Comparison of ENCODE assay signal across 7 mouse cellular contexts in the genomic region with DNA sequence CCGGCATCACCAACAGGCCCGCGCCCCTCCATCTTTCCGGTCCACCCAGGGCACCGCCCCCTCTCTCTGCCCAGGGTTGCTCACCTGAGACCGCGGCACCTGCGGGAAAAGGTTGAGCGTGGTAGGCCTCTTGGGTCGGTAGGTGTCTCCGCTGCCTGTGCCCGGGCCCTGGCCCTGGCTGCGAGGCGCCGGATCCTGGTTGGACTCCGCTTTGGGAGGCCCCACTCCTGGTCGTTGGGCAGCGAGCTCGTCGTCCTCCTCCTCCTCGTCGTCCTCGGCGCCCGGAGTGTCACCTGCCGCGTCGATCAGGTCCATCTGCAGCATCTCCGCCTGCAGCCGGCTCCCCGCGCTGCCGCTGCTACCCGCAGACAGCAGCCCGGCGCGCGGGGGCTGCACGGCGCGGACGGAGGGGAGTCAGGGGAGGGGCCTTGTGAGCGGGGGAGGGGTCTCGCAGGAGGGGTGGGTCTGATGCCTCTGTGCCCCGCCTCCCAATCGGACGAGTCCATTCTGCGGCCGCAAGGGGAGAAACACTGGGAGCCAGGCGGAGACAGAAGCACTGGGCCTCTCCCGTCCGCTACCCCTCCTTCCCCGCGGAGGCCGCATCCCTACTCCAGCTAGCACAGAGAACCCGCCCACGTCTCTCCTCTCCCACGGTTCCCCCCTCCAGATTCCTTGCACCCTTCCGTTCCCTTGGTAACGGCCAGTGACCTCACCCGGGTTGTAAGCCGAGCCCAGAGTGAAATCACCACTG. TPM values are rescaled to one million over a fixed set of nuclear protein-coding genes. Genes with fewer than 3 reads are reported as not detected.
DNase-seq lines count a peak whose midpoint lies in the region; ATAC-seq and TF ChIP-seq lines count a peak whose summit lies in the region.

No protein-coding gene starts in this region.

- peak; percentile 93 for ATAC-seq in embryonic facial prominence, embryonic 11.5 days (replicated peaks; ENCODE audit: insufficient number of reproducible peaks, low FRiP score, low TSS enrichment, low read depth)
- ATAC-seq in midbrain, embryonic 15.5 days (replicated peaks): peak; percentile 90
- ATAC-seq in stomach, embryonic 14.5 days (ENCODE audit: insufficient number of reproducible peaks, insufficient read depth, low FRiP score, low read depth): peak; percentile 89

- H3K9ac ChIP-seq in embryonic facial prominence, embryonic 11.5 days (replicated peaks; ENCODE audit: low read length): peak overlapping the region; percentile 66
- H3K9ac ChIP-seq in heart, adult 2 months (ENCODE audit: low read depth, low read length): peak overlapping the region; percentile 70
- H3K9ac ChIP-seq in midbrain, embryonic 15.5 days: peak overlapping the region; percentile 62
- H3K9ac ChIP-seq in stomach, embryonic 14.5 days (replicated peaks; ENCODE audit: low read depth, low read length): peak overlapping the region; percentile 49

- H3K27me3 ChIP-seq in embryonic facial prominence, embryonic 11.5 days (ENCODE audit: control insufficient read depth, insufficient read depth, low read length): no peaks in the 10 kb centered on the region
- no peaks in the 10 kb centered on the region for H3K27me3 ChIP-seq in heart, adult 2 months (ENCODE audit: control insufficient read depth, insufficient read depth, low read length)
- peaks cover 18% of the 10 kb centered on the region for H3K27me3 ChIP-seq in limb, embryonic 10.5 days (ENCODE audit: low read depth, poor library complexity, severe bottlenecking)
- H3K27me3 ChIP-seq in midbrain, embryonic 15.5 days (replicated peaks): no peaks in the 10 kb centered on the region
- H3K27me3 ChIP-seq in stomach, embryonic 14.5 days (ENCODE audit: control insufficient read depth, insufficient read depth, low read length): no peaks in the 10 kb centered on the region

- under 1% methylated on average over 54 of the region's 62 CpGs for WGBS in embryonic facial prominence, embryonic 11.5 days
- 1% methylated on average over 62 of the region's 62 CpGs for WGBS in heart, adult 2 months
- under 1% methylated on average over 62 of the region's 62 CpGs for WGBS in limb, embryonic 10.5 days
- under 1% methylated on average over 60 of the region's 62 CpGs for WGBS in midbrain, embryonic 15.5 days
- under 1% methylated on average over 57 of the region's 62 CpGs for WGBS in stomach, embryonic 14.5 days

- H3K4me1 ChIP-seq in embryonic facial prominence, embryonic 11.5 days (ENCODE audit: control insufficient read depth, insufficient read depth, low read length): peaks cover 20% of the 10 kb centered on the region
- H3K4me1 ChIP-seq in heart, adult 2 months (ENCODE audit: control insufficient read depth, insufficient read depth, low read length): peaks cover 2% of the 10 kb centered on the region; the same call in 1 of the 2 replicates
- H3K4me1 ChIP-seq in limb, embryonic 10.5 days: peaks cover 62% of the 10 kb centered on the region
- H3K4me1 ChIP-seq in midbrain, embryonic 15.5 days: peaks cover 60% of the 10 kb centered on the region
- peaks cover 38% of the 10 kb centered on the region for H3K4me1 ChIP-seq in stomach, embryonic 14.5 days (ENCODE audit: control insufficient read depth, insufficient read depth, low read length)

- intact Hi-C loops in heart, adult 2 months (cut with DNase I): no loop called here

- peak overlapping the region; percentile 67 for H3K27ac ChIP-seq in embryonic facial prominence, embryonic 11.5 days (replicated peaks; ENCODE audit: low read depth, low read length)
- H3K27ac ChIP-seq in heart, adult 2 months: peak overlapping the region; percentile 57
- H3K27ac ChIP-seq in limb, embryonic 10.5 days: peak overlapping the region; percentile 91
- H3K27ac ChIP-seq in midbrain, embryonic 15.5 days: peak overlapping the region; percentile 90
- peak overlapping the region; percentile 35; the same call in 1 of the 2 replicates for H3K27ac ChIP-seq in stomach, embryonic 14.5 days (ENCODE audit: low read length)

- H3K4me3 ChIP-seq in embryonic facial prominence, embryonic 11.5 days (ENCODE audit: low read depth, low read length): peak overlapping the region; percentile 69
- H3K4me3 ChIP-seq in heart, adult 2 months: peak overlapping the region; percentile 56
- peak overlapping the region; percentile 66 for H3K4me3 ChIP-seq in limb, embryonic 10.5 days
- peak overlapping the region; percentile 61 for H3K4me3 ChIP-seq in midbrain, embryonic 15.5 days
- peak overlapping the region; percentile 68 for H3K4me3 ChIP-seq in stomach, embryonic 14.5 days (ENCODE audit: low read depth, low read length)

- no peaks in the 10 kb centered on the region for H3K79me2 ChIP-seq in heart, adult 2 months (replicated peaks; ENCODE audit: control insufficient read depth, insufficient read depth, low read length)

- no peak for TF ChIP-seq POLR2A in heart, adult 2 months (IDR thresholded peaks at IDR 0.05; ENCODE audit: insufficient read depth, low read depth, low read length)

- peak overlapping the region; percentile 93 for H3K4me2 ChIP-seq in embryonic facial prominence, embryonic 11.5 days (ENCODE audit: low read depth, low read length)
- H3K4me2 ChIP-seq in midbrain, embryonic 15.5 days: peak overlapping the region; percentile 65
- peak overlapping the region; percentile 82 for H3K4me2 ChIP-seq in stomach, embryonic 14.5 days (replicated peaks; ENCODE audit: low read depth, low read length)

- TF ChIP-seq CTCF in heart, adult 2 months (IDR thresholded peaks at IDR 0.05): no peak

- TF ChIP-seq EP300 in heart, adult 2 months (IDR thresholded peaks at IDR 0.05; ENCODE audit: insufficient read depth, low read depth, low read length): no peak

- H3K36me3 ChIP-seq in embryonic facial prominence, embryonic 11.5 days (replicated peaks; ENCODE audit: control insufficient read depth, insufficient read depth, low read depth, low read length): peaks cover 4% of the 10 kb centered on the region; the same call in 1 of the 2 replicates
- H3K36me3 ChIP-seq in heart, adult 2 months (ENCODE audit: control insufficient read depth, insufficient read depth, low read length): no peaks in the 10 kb centered on the region
- H3K36me3 ChIP-seq in limb, embryonic 10.5 days: peaks cover 40% of the 10 kb centered on the region
- peaks cover 24% of the 10 kb centered on the region for H3K36me3 ChIP-seq in midbrain, embryonic 15.5 days (replicated peaks)
- peaks cover 20% of the 10 kb centered on the region for H3K36me3 ChIP-seq in stomach, embryonic 14.5 days (ENCODE audit: control insufficient read depth, insufficient read depth, low read length)

- no peaks in the 10 kb centered on the region for H3K9me3 ChIP-seq in embryonic facial prominence, embryonic 11.5 days (replicated peaks; ENCODE audit: control insufficient read depth, low read length)
- no peaks in the 10 kb centered on the region for H3K9me3 ChIP-seq in limb, embryonic 10.5 days (replicated peaks)
- no peaks in the 10 kb centered on the region for H3K9me3 ChIP-seq in midbrain, embryonic 15.5 days
- H3K9me3 ChIP-seq in stomach, embryonic 14.5 days (ENCODE audit: control insufficient read depth, low read depth, low read length): no peaks in the 10 kb centered on the region

- peak; percentile 92 for DNase-seq in adrenal gland, postnatal 14 days
- DNase-seq in embryonic facial prominence, embryonic 11.5 days (ENCODE audit: low spot score): peak; percentile 98
- DNase-seq in heart, adult 2 months: peak; percentile 80 to 87
- peak; percentile 81 for DNase-seq in kidney, adult 18-20 months
- DNase-seq in limb, embryonic 10.5 days (ENCODE audit: low spot score): peak; percentile 94

RNA-seq across cellular contexts. Expression of a gene that starts 6.7 kb away (rescaled TPM):
- 9.6 and 9.7 TPM in 2 replicates for total RNA-seq in adrenal gland, postnatal 14 days (2021)
- 1.6 and 1.9 TPM in 2 replicates for polyA plus RNA-seq in embryonic facial prominence, embryonic 11.5 days (2014; fragmentation: Nextera tagmentation; extraction: Ambion mirVana)
- total RNA-seq in heart, adult 2 months (2021): 1 to 10 TPM in 1 of 2 experiments, under 1 TPM in 1; 0.63 to 1.1 TPM
- 2.4 and 2.8 TPM in 2 replicates for polyA plus RNA-seq in heart, adult 2 months (2012; rRNA removed)
- 2.5 and 3.3 TPM in 2 replicates for polyA plus RNA-seq in limb, embryonic 10.5 days (2016; fragmentation: Nextera tagmentation; extraction: Ambion mirVana)
- 7.6 and 8.4 TPM in 2 replicates for polyA plus RNA-seq in midbrain, embryonic 15.5 days (2015; fragmentation: Nextera tagmentation; extraction: Ambion mirVana)
- polyA plus RNA-seq in stomach, embryonic 14.5 days (2014; fragmentation: Nextera tagmentation; extraction: Ambion mirVana): 1.4 and 2.6 TPM in 2 replicates

RNA-seq across cellular contexts. Expression of a gene that starts 12.0 kb away (rescaled TPM):
- total RNA-seq in adrenal gland, postnatal 14 days (2021): 21.2 and 22.8 TPM in 2 replicates
- 18.8 and 21.9 TPM in 2 replicates for polyA plus RNA-seq in embryonic facial prominence, embryonic 11.5 days (2014; fragmentation: Nextera tagmentation; extraction: Ambion mirVana)
- 1 to 10 TPM; 3.8 to 4.5 TPM for total RNA-seq in heart, adult 2 months (2021)
- polyA plus RNA-seq in heart, adult 2 months (2012; rRNA removed): 6.9 and 7.1 TPM in 2 replicates
- 28.5 and 36.3 TPM in 2 replicates for polyA plus RNA-seq in limb, embryonic 10.5 days (2016; fragmentation: Nextera tagmentation; extraction: Ambion mirVana)
- polyA plus RNA-seq in midbrain, embryonic 15.5 days (2015; fragmentation: Nextera tagmentation; extraction: Ambion mirVana): 155 and 165 TPM in 2 replicates
- polyA plus RNA-seq in stomach, embryonic 14.5 days (2014; fragmentation: Nextera tagmentation; extraction: Ambion mirVana): 11.3 and 12.7 TPM in 2 replicates

RNA-seq across cellular contexts. Expression of a gene that starts 14.4 kb away (rescaled TPM):
- 1.6 and 2.7 TPM in 2 replicates for total RNA-seq in adrenal gland, postnatal 14 days (2021)
- polyA plus RNA-seq in embryonic facial prominence, embryonic 11.5 days (2014; fragmentation: Nextera tagmentation; extraction: Ambion mirVana): 5.8 and 6.6 TPM in 2 replicates
- total RNA-seq in heart, adult 2 months (2021): not detected
- polyA plus RNA-seq in heart, adult 2 months (2012; rRNA removed): 0.50 and 0.84 TPM in 2 replicates
- polyA plus RNA-seq in limb, embryonic 10.5 days (2016; fragmentation: Nextera tagmentation; extraction: Ambion mirVana): 11.5 and 13.0 TPM in 2 replicates
- polyA plus RNA-seq in midbrain, embryonic 15.5 days (2015; fragmentation: Nextera tagmentation; extraction: Ambion mirVana): 1.5 and 1.9 TPM in 2 replicates
- polyA plus RNA-seq in stomach, embryonic 14.5 days (2014; fragmentation: Nextera tagmentation; extraction: Ambion mirVana): 14.8 and 14.9 TPM in 2 replicates

RNA-seq across cellular contexts. Expression of a gene that starts 14.6 kb away (rescaled TPM):
- 117 and 129 TPM in 2 replicates for total RNA-seq in adrenal gland, postnatal 14 days (2021)
- 11.7 and 14.3 TPM in 2 replicates for polyA plus RNA-seq in embryonic facial prominence, embryonic 11.5 days (2014; fragmentation: Nextera tagmentation; extraction: Ambion mirVana)
- 10 to 100 TPM; 19.6 to 23.1 TPM for total RNA-seq in heart, adult 2 months (2021)
- 35.6 and 36.8 TPM in 2 replicates for polyA plus RNA-seq in heart, adult 2 months (2012; rRNA removed)
- 19.6 and 20.6 TPM in 2 replicates for polyA plus RNA-seq in limb, embryonic 10.5 days (2016; fragmentation: Nextera tagmentation; extraction: Ambion mirVana)
- 41.3 and 47.5 TPM in 2 replicates for polyA plus RNA-seq in midbrain, embryonic 15.5 days (2015; fragmentation: Nextera tagmentation; extraction: Ambion mirVana)
- polyA plus RNA-seq in stomach, embryonic 14.5 days (2014; fragmentation: Nextera tagmentation; extraction: Ambion mirVana): 20.0 and 23.2 TPM in 2 replicates

RNA-seq across cellular contexts. Expression of a gene that starts 44.8 kb away (rescaled TPM):
- total RNA-seq in adrenal gland, postnatal 14 days (2021): 31.8 and 37.3 TPM in 2 replicates
- polyA plus RNA-seq in embryonic facial prominence, embryonic 11.5 days (2014; fragmentation: Nextera tagmentation; extraction: Ambion mirVana): 12.6 and 13.7 TPM in 2 replicates
- total RNA-seq in heart, adult 2 months (2021): 10 to 100 TPM; 12.7 to 29.3 TPM
- polyA plus RNA-seq in heart, adult 2 months (2012; rRNA removed): 19.1 and 24.5 TPM in 2 replicates
- polyA plus RNA-seq in limb, embryonic 10.5 days (2016; fragmentation: Nextera tagmentation; extraction: Ambion mirVana): 19.0 and 25.2 TPM in 2 replicates
- 47.5 and 49.0 TPM in 2 replicates for polyA plus RNA-seq in midbrain, embryonic 15.5 days (2015; fragmentation: Nextera tagmentation; extraction: Ambion mirVana)
- polyA plus RNA-seq in stomach, embryonic 14.5 days (2014; fragmentation: Nextera tagmentation; extraction: Ambion mirVana): 24.2 and 25.7 TPM in 2 replicates

Comparison
In these comparisons a context has a peak if more than half of its experiments do, and no peak if none do; other contexts are left out.
1. Peak in every context shown above with its lines: DNase-seq, ATAC-seq, H3K4me3 ChIP-seq and H3K27ac ChIP-seq.
2. H3K27ac ChIP-seq: peak in every context shown above with its lines; median percentile 91 in limb, embryonic 10.5 days; 90 in midbrain, embryonic 15.5 days; 67 in embryonic facial prominence, embryonic 11.5 days; 57 in heart, adult 2 months; 35 in stomach, embryonic 14.5 days.